Mouse (Mus musculus): Measurements from ENCODE around the gene Fbl.
"Not testable (repeated sequence)": the region's sequence is repeated elsewhere in the genome, so short reads cannot be mapped to it uniquely, and the experiment has no call there.

- not testable (repeated sequence) for TF ChIP-seq CTCF (IDR thresholded peaks at IDR 0.05; ENCODE audit: extremely low read depth, insufficient read depth, insufficient read length, insufficient replicate concordance); POLR2A (IDR thresholded peaks at IDR 0.05; ENCODE audit: low read depth, low read length)
Measured at GRCm38 (mm10) chr7:28226836-28227235, 57.3 kb downstream of the Fbl start.
